Mouse (Mus musculus): ENCODE data around the gene Gm14403. TPM values are rescaled to one million over a fixed set of nuclear protein-coding genes. Genes with fewer than 3 reads are reported as not detected.

The Gm14403 gene
- polyA plus RNA-seq, 1 experiment, result 10.6 TPM

Other genes starting within 250 kb of the Gm14403 start
- not detected in 2 replicates for gene Gm14409, start 231.2 kb upstream of the Gm14403 start, polyA plus RNA-seq (2012; rRNA removed)
- gene Gm14412, start 173.9 kb upstream of the Gm14403 start, polyA plus RNA-seq (2012; rRNA removed), result 3.0 and 3.4 TPM in 2 replicates
- gene Gm14418, start 99.9 kb upstream of the Gm14403 start, polyA plus RNA-seq (2012; rRNA removed), result 7.6 and 9.5 TPM in 2 replicates
- gene Zfp970, start 33.5 kb upstream of the Gm14403 start, polyA plus RNA-seq (2012; rRNA removed), result 14.9 and 17.9 TPM in 2 replicates
- gene Gm14406, start 80.0 kb downstream of the Gm14403 start, polyA plus RNA-seq (2012; rRNA removed), result 0.29 and 0.30 TPM in 2 replicates